Mouse (Mus musculus) lung, postnatal 0 days (tissue): ENCODE measurements around the gene Cav2. TPM values are rescaled to one million over a fixed set of nuclear protein-coding genes. Genes with fewer than 3 reads are reported as not detected.

Source experiments
- ATAC-seq: fragments of 200-750 bp; cut with Nextera tagmentation; 2 replicates; pipeline ENCODE4 v1.8.0; 2017; ENCODE audit warnings: moderate library complexity
- DNase-seq: peaks from one replicate; pipeline ENCODE4 v3.0.0-alpha.2; 2016; ENCODE audit warnings: low spot score
- H3K27ac ChIP-seq: fragments of 300-500 bp; sonication (generic); 2 replicates; pipeline ENCODE4 v1.5.1; 2014; ENCODE audit warnings: antibody characterized with exemption, mild to moderate bottlenecking, low read length, mixed read lengths
- H3K27me3 ChIP-seq: fragments of 300-500 bp; sonication (generic); replicated peaks from 2 replicates; pipeline ENCODE4 v1.6.1; 2014; ENCODE audit warnings: low read length, mixed read lengths; ENCODE audit not compliant: insufficient read depth
- H3K36me3 ChIP-seq: fragments of 300-500 bp; sonication (generic); 2 replicates; pipeline ENCODE4 v1.6.1; 2014; ENCODE audit warnings: low read length, mixed read lengths; ENCODE audit not compliant: insufficient read depth
- H3K4me1 ChIP-seq: fragments of 300-500 bp; sonication (generic); 2 replicates; pipeline ENCODE4 v1.6.1; 2014; ENCODE audit warnings: antibody characterized with exemption, low read depth, low read length, mixed read lengths; ENCODE audit not compliant: insufficient read depth
- H3K4me2 ChIP-seq: fragments of 300-500 bp; sonication (generic); replicated peaks from 2 replicates; pipeline ENCODE4 v1.6.1; 2014; ENCODE audit warnings: low read depth, mild to moderate bottlenecking, low read length, moderate library complexity, mixed read lengths
- H3K4me3 ChIP-seq: fragments of 300-500 bp; sonication (generic); 2 replicates; pipeline ENCODE4 v1.5.1; 2014; ENCODE audit warnings: low read depth, low read length
- H3K9ac ChIP-seq: fragments of 300-500 bp; sonication (generic); replicated peaks from 2 replicates; pipeline ENCODE4 v1.6.1; 2014; ENCODE audit warnings: low read depth, mild to moderate bottlenecking
- H3K9me3 ChIP-seq: fragments of 300-500 bp; sonication (generic); 2 replicates; pipeline ENCODE4 v1.6.1; 2016; ENCODE audit warnings: low read length, mixed read lengths
- CTCF ChIP-seq: IDR thresholded peaks from 2 replicates; pipeline ENCODE4 v1.5.1; 2016; ENCODE audit warnings: antibody characterized with exemption, mild to moderate bottlenecking
- EP300 ChIP-seq: IDR thresholded peaks from 2 replicates; pipeline ENCODE4 v1.6.1; 2016; ENCODE audit warnings: antibody characterized with exemption, mild to moderate bottlenecking, control low read depth
- WGBS: fragments of 180-500 bp; shearing (Covaris S2); extraction: QIAGEN DNeasy Blood & Tissue Kit; methylation state at CpG from one replicate; pipeline ENCODE4 v1.1.7; 2014; 5-methylcytosine and 5-hydroxymethylcytosine counted together
- polyA plus RNA-seq: library from polyadenylated mRNA; unstranded; fragments of >200 nt; fragmentation: Nextera tagmentation; extraction: Ambion mirVana; gene quantifications from 2 replicates; pipeline ENCODE4 v1.2.1, GENCODE M21; 2015

Cav2 gene
- polyA plus RNA-seq, 1 experiment from 2014 or later, result 318 TPM

DNA sequence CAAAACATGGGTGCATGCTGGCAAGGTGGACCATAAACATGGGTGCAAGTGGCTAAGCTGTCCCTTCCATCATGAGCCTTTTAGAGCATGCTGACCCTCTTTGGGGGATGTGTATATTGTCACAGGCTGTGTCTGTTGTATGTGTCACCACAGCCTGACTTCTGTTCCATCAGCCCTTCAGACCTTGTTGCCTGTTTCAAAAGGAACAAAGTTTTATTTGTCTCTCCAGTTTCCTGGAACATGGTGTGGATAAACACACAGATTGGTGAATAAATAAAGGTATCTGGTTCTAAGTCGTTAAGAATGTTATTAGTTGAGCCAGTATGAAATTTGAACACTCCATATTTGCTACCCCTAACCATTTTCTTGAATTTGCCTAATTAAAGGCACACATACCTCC, 29.0 kb upstream of the Cav2 start:
- Histone ChIP-seq H3K9me3 (no peaks in the 10 kb centered on the region), H3K4me2 (no peak overlapping the region), H3K36me3 (no peaks in the 10 kb centered on the region), H3K4me3 (no peak overlapping the region), H3K4me1 (no peaks in the 10 kb centered on the region), H3K27me3 (no peaks in the 10 kb centered on the region), H3K27ac (no peak overlapping the region), H3K9ac (no peak overlapping the region)
- WGBS, result 29% methylated on average over 1 of the region's 1 CpGs
- TF ChIP-seq EP300 (no peak), CTCF (no peak)
- ATAC-seq, result no peak
- DNase-seq, result no peak

DNA sequence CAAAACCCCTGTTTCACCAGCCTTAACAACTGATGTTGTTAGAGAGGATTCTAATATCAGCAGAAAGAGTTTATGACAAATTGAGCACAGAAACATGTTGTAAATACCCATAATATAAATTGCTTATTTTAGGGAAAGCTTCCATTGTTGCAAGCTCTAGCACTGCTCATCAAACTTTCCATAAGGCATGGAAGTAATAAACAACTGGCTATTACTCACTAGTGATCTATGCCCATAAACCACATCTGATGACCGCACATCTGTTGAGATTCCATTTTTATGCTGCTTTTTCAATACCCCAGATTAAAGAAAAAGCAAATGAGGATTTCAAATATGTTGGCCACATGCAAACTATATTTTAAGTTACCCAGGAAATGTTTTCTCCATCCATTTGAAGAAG, 22.8 kb upstream of the Cav2 start:
- 87% methylated on average over 1 of the region's 1 CpGs for whole genome bisulfite sequencing
- Histone ChIP-seq H3K9me3 (no peaks in the 10 kb centered on the region), H3K27me3 (no peaks in the 10 kb centered on the region), H3K4me3 (no peak overlapping the region), H3K4me2 (no peak overlapping the region), H3K27ac (no peak overlapping the region), H3K36me3 (no peaks in the 10 kb centered on the region), H3K9ac (no peak overlapping the region), H3K4me1 (no peaks in the 10 kb centered on the region)
- no peak for DNase-seq
- TF ChIP-seq CTCF (no peak), EP300 (no peak)
- ATAC-seq, result no peak

DNA sequence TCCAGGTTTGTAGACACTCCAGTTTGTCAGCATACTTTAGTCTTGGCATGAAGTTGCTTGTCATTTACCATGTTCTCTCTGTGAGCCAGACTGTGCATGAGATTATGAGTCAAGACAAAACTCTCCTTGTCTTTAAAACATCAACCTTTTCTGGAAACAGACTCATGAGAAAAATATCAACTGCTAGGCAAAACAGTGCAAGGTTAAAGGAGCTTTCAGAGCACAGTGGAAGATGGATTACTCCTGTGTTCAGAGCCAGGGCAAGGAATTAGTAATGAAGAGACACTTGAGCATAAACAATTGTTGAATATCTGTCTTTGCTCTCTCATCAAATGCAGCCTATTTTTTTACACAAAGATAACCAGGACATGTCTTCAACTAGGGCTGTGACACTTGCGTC, 22.1 kb upstream of the Cav2 start:
- peak; percentile 73 for ATAC-seq
- WGBS, result 71% methylated on average over 1 of the region's 1 CpGs
- no peaks in the 10 kb centered on the region for H3K27me3 ChIP-seq

DNA sequence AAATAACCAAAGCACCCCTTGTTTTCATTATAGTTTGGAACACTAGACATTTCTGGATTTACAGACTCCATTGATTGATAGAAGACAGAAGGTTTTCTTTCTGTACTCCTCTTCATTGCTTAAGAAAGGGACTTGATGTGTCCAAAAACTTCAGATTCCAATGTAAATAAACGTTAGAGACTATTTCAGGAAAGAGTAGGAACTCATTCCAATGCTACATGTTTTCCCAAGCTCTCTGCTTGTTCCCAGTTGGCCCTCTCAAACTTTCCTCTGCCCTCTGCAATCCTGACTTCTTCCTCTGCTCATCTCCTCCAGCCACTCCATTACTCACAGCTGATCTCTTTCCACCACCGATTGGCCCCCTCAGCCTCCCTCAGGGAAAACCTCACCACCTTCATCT, 18.2 kb upstream of the Cav2 start:
- no peak for TF ChIP-seq CTCF
- TF ChIP-seq EP300, result peak; percentile 11; the same call in 1 of the 2 replicates
- Histone ChIP-seq H3K9ac (no peak overlapping the region), H3K27ac (0 out of 2 replicates have a peak overlapping the region, but pooled peaks have one; percentile 44), H3K36me3 (no peaks in the 10 kb centered on the region), H3K9me3 (no peaks in the 10 kb centered on the region), H3K4me1 (peaks cover 4% of the 10 kb centered on the region), H3K4me2 (no peak overlapping the region), H3K4me3 (no peak overlapping the region), H3K27me3 (no peaks in the 10 kb centered on the region)
- peak; percentile 54 for ATAC-seq
- WGBS, result 26% methylated on average over 2 of the region's 2 CpGs
- peak; percentile 74 for DNase-seq

More for the DNA sequence above, 22.1 kb upstream of the Cav2 start:
- no peak overlapping the region for H3K27ac ChIP-seq
- no peak overlapping the region for H3K4me3 ChIP-seq
- no peak overlapping the region for H3K9ac ChIP-seq
- H3K4me2 ChIP-seq, result no peak overlapping the region
- H3K36me3 ChIP-seq, result no peaks in the 10 kb centered on the region
- TF ChIP-seq EP300 (0 out of 2 replicates have a peak, but pooled peaks have one; percentile 12), CTCF (no peak)
- H3K9me3 ChIP-seq, result no peaks in the 10 kb centered on the region
- H3K4me1 ChIP-seq, result no peaks in the 10 kb centered on the region
- peak; percentile 61 for DNase-seq

DNA sequence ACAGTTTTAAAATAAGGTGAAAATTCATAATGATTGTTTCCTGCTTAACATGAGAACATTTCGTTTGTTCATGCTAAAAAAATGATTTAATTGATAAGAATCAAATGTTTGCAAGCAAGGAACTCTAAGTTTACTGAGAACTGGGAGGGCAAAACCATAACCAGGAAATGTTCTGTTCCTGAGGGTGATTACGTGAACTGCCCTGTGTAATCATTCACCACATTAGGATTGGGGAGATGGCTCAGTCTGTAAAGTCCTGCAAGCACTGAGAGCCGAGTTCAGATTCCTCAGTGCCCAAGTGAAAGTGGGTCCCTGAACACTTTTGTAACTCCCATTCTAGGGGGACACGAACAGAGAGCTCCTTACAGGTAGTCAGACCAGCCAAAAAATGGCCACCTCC, 15.9 kb upstream of the Cav2 start:
- DNase-seq (peak; percentile 51), ATAC-seq (no peak)
- Histone ChIP-seq H3K27ac (no peak overlapping the region; the same call in 1 of the 2 replicates), H3K27me3 (no peaks in the 10 kb centered on the region), H3K4me3 (no peak overlapping the region), H3K9ac (no peak overlapping the region), H3K4me2 (no peak overlapping the region), H3K9me3 (no peaks in the 10 kb centered on the region), H3K36me3 (no peaks in the 10 kb centered on the region), H3K4me1 (peaks cover 4% of the 10 kb centered on the region)
- WGBS, result 50% methylated on average over 4 of the region's 4 CpGs
- no peak for TF ChIP-seq CTCF
- TF ChIP-seq EP300, result peak; percentile 87

DNA sequence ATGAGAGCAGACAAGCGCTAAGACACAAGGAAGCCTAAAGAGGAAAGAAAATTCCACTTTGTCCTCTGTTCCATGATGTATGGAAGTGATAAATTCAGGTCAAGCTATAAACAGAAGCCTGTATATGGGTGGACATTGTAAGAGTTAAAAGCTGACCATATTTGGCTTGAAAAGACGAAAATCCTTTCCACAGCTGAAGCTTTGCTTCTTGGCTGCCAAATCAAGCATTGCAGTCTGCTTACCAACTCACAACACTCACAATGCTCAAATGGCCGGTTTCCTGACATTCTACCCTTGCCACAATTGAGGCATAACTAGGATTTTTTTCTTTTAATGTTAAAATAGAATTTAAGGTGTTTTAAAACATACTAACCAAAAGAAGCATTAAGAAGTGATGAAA, 14.5 kb upstream of the Cav2 start:
- peak; percentile 43 for DNase-seq

DNA sequence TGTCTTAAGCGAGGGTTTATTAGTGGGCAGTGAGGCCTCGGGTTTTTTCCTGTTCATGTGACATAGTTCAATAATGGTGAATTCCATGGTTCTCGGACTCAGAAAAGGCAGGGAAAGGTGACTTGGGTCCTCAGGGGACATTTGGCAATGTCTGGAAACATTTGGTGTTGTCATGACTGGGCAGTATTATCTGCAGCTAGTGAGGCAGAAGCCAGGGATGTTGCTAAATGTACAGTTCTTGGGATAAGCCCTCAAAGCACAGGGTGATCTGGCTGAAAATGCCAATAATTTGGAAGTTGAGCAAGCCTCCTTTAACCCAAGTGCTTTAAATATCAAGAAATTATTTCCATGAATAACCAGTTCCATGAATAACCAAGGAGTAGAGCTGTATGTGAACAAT, 2.6 kb upstream of the Cav2 start:
- no peaks in the 10 kb centered on the region for H3K27me3 ChIP-seq
- no peak overlapping the region for H3K4me3 ChIP-seq
- H3K36me3 ChIP-seq, result no peaks in the 10 kb centered on the region
- H3K9me3 ChIP-seq, result no peaks in the 10 kb centered on the region
- 95% methylated on average over 3 of the region's 3 CpGs for WGBS
- TF ChIP-seq EP300, result no peak
- no peak for TF ChIP-seq CTCF
- H3K4me2 ChIP-seq, result no peak overlapping the region
- DNase-seq, result no peak
- H3K9ac ChIP-seq, result no peak overlapping the region
- no peak for ATAC-seq
- peaks cover 3% of the 10 kb centered on the region; the same call in 1 of the 2 replicates for H3K4me1 ChIP-seq
- no peak overlapping the region for H3K27ac ChIP-seq

More for the DNA sequence above, 14.5 kb upstream of the Cav2 start:
- Histone ChIP-seq H3K27ac (no peak overlapping the region; the same call in 1 of the 2 replicates), H3K4me1 (peaks cover 4% of the 10 kb centered on the region), H3K36me3 (no peaks in the 10 kb centered on the region), H3K4me3 (no peak overlapping the region), H3K9me3 (no peaks in the 10 kb centered on the region), H3K4me2 (no peak overlapping the region), H3K27me3 (no peaks in the 10 kb centered on the region), H3K9ac (no peak overlapping the region)
- 43% methylated on average over 3 of the region's 3 CpGs for WGBS
- no peak; the same call in 1 of the 2 replicates for ATAC-seq
- no peak for TF ChIP-seq EP300
- TF ChIP-seq CTCF, result no peak
